Mouse (Mus musculus) gonadal fat pad, adult 2 months (tissue): ENCODE data around the gene Cfap44. TPM values are rescaled to one million over a fixed set of nuclear protein-coding genes. Genes with fewer than 3 reads are reported as not detected.

ENCODE experiments used
- DNase-seq: peaks from one replicate; pipeline ENCODE4 v3.0.0-alpha.2; 2012; ENCODE audit warnings: low read depth
- polyA plus RNA-seq: library from polyadenylated mRNA; depleted of rRNA; stranded (reverse); fragments of >200 nt; gene quantifications from 2 replicates; pipeline ENCODE4 v1.2.3, GENCODE M21; 2012

The Cfap44 gene
- polyA plus RNA-seq, 1 experiment, result 2.8 TPM

GRCm38 (mm10) chr16:44494441-44495108 is 100.0 kb downstream of the Cfap44 start:
- no peak for DNase-seq

GRCm38 (mm10) chr16:44496971-44497464 is 102.4 kb downstream of the Cfap44 start:
- no peak for DNase-seq

GRCm38 (mm10) chr16:44498447-44498846 is 103.9 kb downstream of the Cfap44 start:
- DNase-seq, result no peak

- DNase-seq, result no peak
Measured at GRCm38 (mm10) chr16:44501783-44502182, 107.2 kb downstream of the Cfap44 start.

- no peak for DNase-seq
Measured at GRCm38 (mm10) chr16:44502325-44502724, 107.7 kb downstream of the Cfap44 start.

GRCm38 (mm10) chr16:44502895-44503575 is 108.4 kb downstream of the Cfap44 start:
- DNase-seq, result no peak

GRCm38 (mm10) chr16:44505243-44505642 is 110.6 kb downstream of the Cfap44 start:
- no peak for DNase-seq

GRCm38 (mm10) chr16:44507027-44507929 is 112.7 kb downstream of the Cfap44 start:
- no peak for DNase-seq

- no peak for DNase-seq
Measured at GRCm38 (mm10) chr16:44508025-44508424, 113.4 kb downstream of the Cfap44 start.

- no peak for DNase-seq
Measured at GRCm38 (mm10) chr16:44508772-44509171, 114.2 kb downstream of the Cfap44 start.

- no peak for DNase-seq
Measured at GRCm38 (mm10) chr16:44509458-44510344, 115.1 kb downstream of the Cfap44 start.

GRCm38 (mm10) chr16:44510521-44511213 is 116.1 kb downstream of the Cfap44 start:
- DNase-seq, result no peak

GRCm38 (mm10) chr16:44516498-44516897 is 121.9 kb downstream of the Cfap44 start:
- no peak for DNase-seq

- no peak for DNase-seq
Measured at GRCm38 (mm10) chr16:44523595-44523994, 129.0 kb downstream of the Cfap44 start.

GRCm38 (mm10) chr16:44526044-44526443 is 131.4 kb downstream of the Cfap44 start:
- no peak for DNase-seq

GRCm38 (mm10) chr16:44526689-44527088 is 132.1 kb downstream of the Cfap44 start:
- DNase-seq, result no peak

- no peak for DNase-seq
Measured at GRCm38 (mm10) chr16:44527218-44527905, 132.8 kb downstream of the Cfap44 start.

- no peak for DNase-seq
Measured at GRCm38 (mm10) chr16:44528955-44529354, 134.4 kb downstream of the Cfap44 start.

- no peak for DNase-seq
Measured at GRCm38 (mm10) chr16:44529691-44530090, 135.1 kb downstream of the Cfap44 start.

- DNase-seq, result no peak
Measured at GRCm38 (mm10) chr16:44530191-44530590, 135.6 kb downstream of the Cfap44 start.
